Comparison of ENCODE assay signal across 8 mouse cellular contexts in genomic region chr7:25756011-25756410, GRCm38 (mm10). TPM values are rescaled to one million over a fixed set of nuclear protein-coding genes. Genes with fewer than 3 reads are reported as not detected.
DNase-seq lines count a peak whose midpoint lies in the region; ATAC-seq lines count a peak whose summit lies in the region.

No protein-coding gene starts in this region.

- H3K9me3 ChIP-seq in hindbrain, embryonic 13.5 days, result no peaks in the 10 kb centered on the region

- H3K36me3 ChIP-seq in hindbrain, embryonic 13.5 days, result peaks cover 4% of the 10 kb centered on the region

- peaks cover 27% of the 10 kb centered on the region for H3K4me1 ChIP-seq in hindbrain, embryonic 13.5 days (replicated peaks)

- DNase-seq in Muller cell, postnatal 12 days (ENCODE audit: inconsistent ontology term), result peak; percentile 98
- peak; percentile 96 to 97 for DNase-seq in cerebellum, postnatal 10 days
- peak; percentile 84 to 89 for DNase-seq in frontal cortex, postnatal 10 days (ENCODE audit: low spot score in 2 of 2)
- DNase-seq in layer of hippocampus, postnatal 25 days (ENCODE audit: extremely low spot score in 1 of 2, low spot score in 1 of 2), result peak; percentile 87 to 95
- peak; percentile 93 for DNase-seq in lung, postnatal 25 days (ENCODE audit: low spot score)
- DNase-seq in retina, embryonic 14.5 days (ENCODE audit: low spot score), result peak; percentile 94
- DNase-seq in thymus, postnatal 4 days, result peak; percentile 95

- H3K4me2 ChIP-seq in hindbrain, embryonic 13.5 days, result peak overlapping the region; percentile 95

- WGBS in hindbrain, embryonic 13.5 days, result under 1% methylated on average over 18 of the region's 18 CpGs

- peak overlapping the region; percentile 99 for H3K4me3 ChIP-seq in hindbrain, embryonic 13.5 days

- H3K9ac ChIP-seq in hindbrain, embryonic 13.5 days, result peak overlapping the region; percentile 74

- H3K27ac ChIP-seq in hindbrain, embryonic 13.5 days, result peak overlapping the region; percentile 99

- no peaks in the 10 kb centered on the region for H3K27me3 ChIP-seq in hindbrain, embryonic 13.5 days

- peak; percentile 23 for ATAC-seq in hindbrain, embryonic 13.5 days (ENCODE audit: low FRiP score)

RNA-seq across cellular contexts. Expression of gene Hnrnpul1, which starts 1.5 kb away (rescaled TPM):
- polyA plus RNA-seq in hindbrain, embryonic 13.5 days (2015; fragmentation: Nextera tagmentation; extraction: Ambion mirVana), result 49.9 and 50.7 TPM in 2 replicates
- 100 to 1,000 TPM; 103 to 114 TPM for total RNA-seq in layer of hippocampus, postnatal 25 days (2021)

RNA-seq across cellular contexts. Expression of gene Axl, which starts 32.5 kb away (rescaled TPM):
- polyA plus RNA-seq in hindbrain, embryonic 13.5 days (2015; fragmentation: Nextera tagmentation; extraction: Ambion mirVana), result 21.9 and 22.2 TPM in 2 replicates
- total RNA-seq in layer of hippocampus, postnatal 25 days (2021), result 10 to 100 TPM; 37.2 to 43.5 TPM

RNA-seq across cellular contexts. Expression of gene Ccdc97, which starts 37.1 kb away (rescaled TPM):
- 33.1 and 33.8 TPM in 2 replicates for polyA plus RNA-seq in hindbrain, embryonic 13.5 days (2015; fragmentation: Nextera tagmentation; extraction: Ambion mirVana)
- total RNA-seq in layer of hippocampus, postnatal 25 days (2021), result 10 to 100 TPM; 54.6 to 58.5 TPM

Comparison
In these comparisons a context has a peak if more than half of its experiments do, and no peak if none do; other contexts are left out.
1. Peak in every context shown above with its lines: DNase-seq, ATAC-seq, H3K4me3 ChIP-seq and H3K27ac ChIP-seq.